ENCODE assay signal across 9 mouse cellular contexts in the genomic region with DNA sequence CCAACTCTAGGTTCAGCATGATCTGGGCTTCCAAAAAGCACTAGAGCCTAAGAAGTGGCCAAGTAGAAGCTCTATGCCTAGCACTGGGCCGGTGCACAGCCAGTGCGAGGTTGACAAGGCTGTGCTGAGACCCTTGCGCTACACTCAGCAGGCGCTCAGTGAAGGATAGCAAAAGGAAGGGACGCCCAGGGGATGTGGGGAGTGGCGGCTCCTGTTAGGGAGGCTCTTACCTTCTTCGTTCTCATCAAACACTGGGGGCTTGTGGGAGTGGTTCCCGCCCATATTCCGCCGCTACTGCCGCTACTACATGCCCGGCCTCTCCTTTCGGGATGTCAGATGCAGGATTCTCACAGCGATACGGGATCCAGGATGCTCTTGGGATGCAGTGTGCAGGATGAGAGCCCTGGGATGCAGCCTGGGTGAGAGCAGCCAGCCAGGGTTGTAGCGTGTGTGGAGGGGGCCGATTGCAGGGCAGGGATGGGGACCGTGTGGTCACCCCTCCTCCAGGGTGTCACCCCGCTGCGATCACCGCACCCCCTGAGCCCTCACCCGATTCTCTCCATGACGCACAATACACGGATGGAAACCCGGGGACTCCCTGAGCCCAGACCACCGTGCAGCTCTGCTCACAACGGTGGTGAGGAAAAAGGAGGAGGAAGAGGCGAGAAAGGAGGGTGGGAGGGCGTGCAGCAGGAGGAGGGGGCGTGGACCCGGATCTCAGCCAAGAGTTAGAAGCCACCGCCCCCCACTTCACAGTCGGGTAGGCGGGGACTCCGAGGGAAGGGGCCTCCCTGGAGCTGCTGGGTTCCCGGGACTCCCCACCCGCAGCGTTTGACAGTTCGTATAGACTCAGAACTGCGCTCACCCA. TPM values are rescaled to one million over a fixed set of nuclear protein-coding genes. Genes with fewer than 3 reads are reported as not detected.
DNase-seq lines count a peak whose midpoint lies in the region; ATAC-seq and TF ChIP-seq lines count a peak whose summit lies in the region.
"Had no signal": no experiment of that assay in that cellular context is flagged by ENCODE, and none has a peak within 500 bp of the region (broad histone marks: within the 10 kb centered on the region; RNA-seq: fewer than 3 reads in every experiment).

A gene (minus strand): TSS at position 667 of the 868 bp plus-strand sequence.

- H3K36me3 ChIP-seq in kidney, adult 2 months (ENCODE audit: control insufficient read depth, insufficient read depth, low read length): no peaks in the 10 kb centered on the region
- no peaks in the 10 kb centered on the region for H3K36me3 ChIP-seq in liver, embryonic 14.5 days (replicated peaks; ENCODE audit: control insufficient read depth, insufficient read depth, low read depth)

- no peaks in the 10 kb centered on the region for H3K9me3 ChIP-seq in liver, embryonic 14.5 days (ENCODE audit: control insufficient read depth, low read length)

- DNase-seq in adrenal gland, postnatal 14 days: peak; percentile 7
- DNase-seq in adrenal gland, adult 2 months: no peak
- DNase-seq in R1 (ENCODE audit: low read depth, low spot score): peak; percentile 81
- DNase-seq in frontal cortex, postnatal 10 days (ENCODE audit: low spot score in 2 of 2): peak; percentile 29 to 44
- DNase-seq in kidney, adult 2 months: peak; percentile 32
- no peak for DNase-seq in liver, embryonic 14.5 days (ENCODE audit: low read depth in 3 of 3, low spot score in 3 of 3)
- DNase-seq in right cerebral cortex, postnatal 36 days (ENCODE audit: low spot score in 2 of 2): peak; percentile 10 to 16
- DNase-seq in thymus, postnatal 0 days (ENCODE audit: low spot score): no peak

- TF ChIP-seq POLR2A in kidney, adult 2 months (IDR thresholded peaks at IDR 0.05; ENCODE audit: low read depth, low read length): no peak

- peak within 1 kb of the TSS; percentile 22; the same call in 1 of the 2 replicates for H3K4me2 ChIP-seq in liver, embryonic 14.5 days (ENCODE audit: low read depth)

- no peaks in the 10 kb centered on the region for H3K4me1 ChIP-seq in kidney, adult 2 months (ENCODE audit: control insufficient read depth, insufficient read depth, low read length)
- no peaks in the 10 kb centered on the region for H3K4me1 ChIP-seq in liver, embryonic 14.5 days (replicated peaks; ENCODE audit: control insufficient read depth in 2 of 2, insufficient read depth in 2 of 2, low read length in 1 of 2)

- peak within 1 kb of the TSS; percentile 58 for H3K4me3 ChIP-seq in kidney, adult 2 months (ENCODE audit: insufficient read depth, low read depth, low read length)
- H3K4me3 ChIP-seq in liver, embryonic 14.5 days (ENCODE audit: insufficient read depth in 1 of 2, low read depth in 2 of 2, low read length in 2 of 2): 0 out of 4 replicates have a peak within 1 kb of the TSS, but pooled peaks of 1 of the 2 experiments have one; percentile 4
- H3K4me3 ChIP-seq: erythroblast, embryonic 14.5 days had no signal

- no peak for ATAC-seq in liver, embryonic 14.5 days (ENCODE audit: insufficient read depth)

- WGBS in kidney, adult 2 months: 3% methylated on average over 40 of the region's 40 CpGs
- 2% methylated on average over 40 of the region's 40 CpGs for WGBS in liver, embryonic 14.5 days (ENCODE audit: insufficient replicate concordance)

- no peaks in the 10 kb centered on the region; the same call in 1 of the 2 replicates for H3K27me3 ChIP-seq in kidney, adult 2 months (replicated peaks; ENCODE audit: control insufficient read depth, insufficient read depth, low read length)
- H3K27me3 ChIP-seq in liver, embryonic 14.5 days (ENCODE audit: control insufficient read depth, insufficient read depth, low read length): peaks cover 7% of the 10 kb centered on the region

- peak within 1 kb of the TSS; percentile 49 for H3K27ac ChIP-seq in kidney, adult 2 months (ENCODE audit: insufficient read depth, low read depth, low read length)
- H3K27ac ChIP-seq in liver, embryonic 14.5 days: no peak within 1 kb of the TSS

- no peak within 1 kb of the TSS for H3K9ac ChIP-seq in liver, embryonic 14.5 days (replicated peaks)

- no peak for TF ChIP-seq EP300 in liver, embryonic 14.5 days (IDR thresholded peaks at IDR 0.05; ENCODE audit: low read depth)

- no peak for TF ChIP-seq CTCF in kidney, adult 2 months (conservative IDR thresholded peaks at IDR 0.05; ENCODE audit: insufficient read depth, insufficient read length, low read depth, low read length)
- TF ChIP-seq CTCF in liver, embryonic 14.5 days (IDR thresholded peaks at IDR 0.05; ENCODE audit: low read depth): no peak

RNA-seq across cellular contexts. Expression of the gene that starts here (rescaled TPM):
- total RNA-seq in adrenal gland, postnatal 14 days (2021): 0.11 and 0.26 TPM in 2 replicates
- total RNA-seq in adrenal gland, adult 2 months (2021): under 1 TPM; 0.21 to 0.29 TPM
- polyA plus RNA-seq in adrenal gland, adult 2 months (2012; rRNA removed): 0.18 and 0.44 TPM in 2 replicates
- polyA plus RNA-seq in kidney, adult 2 months (2012; rRNA removed): 11.4 and 13.7 TPM in 2 replicates
- 0.70 and 1.1 TPM in 2 replicates for polyA plus RNA-seq in liver, embryonic 14.5 days (2012; rRNA removed)
- 0.64 and 0.70 TPM in 2 replicates for polyA plus RNA-seq in liver, embryonic 14.5 days (2014; fragmentation: Nextera tagmentation; extraction: Ambion mirVana)
- 0.08 TPM in 1 of 2 replicates, not detected in the other for polyA plus RNA-seq in thymus, postnatal 0 days (2015; fragmentation: Nextera tagmentation; extraction: Ambion mirVana)

Comparison
In these comparisons a context has a peak if more than half of its experiments do, and no peak if none do; other contexts are left out.
1. Peak in DNase-seq in adrenal gland, postnatal 14 days; RNA of the gene not detected or under 1 TPM.
2. DNase-seq: peak in R1 (single experiment), frontal cortex, postnatal 10 days (2 of 2), kidney, adult 2 months (single experiment) and right cerebral cortex, postnatal 36 days (2 of 2); none in adrenal gland, adult 2 months (single experiment), liver, embryonic 14.5 days (0 of 3) and thymus, postnatal 0 days (single experiment).